Mouse (Mus musculus): ENCODE measurements around the gene Mtch2. TPM values are rescaled to one million over a fixed set of nuclear protein-coding genes. Genes with fewer than 3 reads are reported as not detected.
"Not testable (repeated sequence)": the region's sequence is repeated elsewhere in the genome, so short reads cannot be mapped to it uniquely, and the experiment has no call there.

Gene Mtch2
- polyA plus RNA-seq, 1 experiment from 2014 or later: 260 TPM

GRCm38 (mm10) chr2:90889550-90890548 lies 42.9 kb downstream of the Mtch2 start:
- ATAC-seq (ENCODE audit: low FRiP score) (peak; percentile 57), DNase-seq (ENCODE audit: low spot score, missing footprints) (peak; percentile 94)
- H3K9ac ChIP-seq (ENCODE audit: low read length): peak overlapping the region; percentile 45
- WGBS: 5% methylated on average over 133 of the region's 133 CpGs
- no peaks in the 10 kb centered on the region for H3K36me3 ChIP-seq (ENCODE audit: control insufficient read depth, insufficient read depth, low read length)
- H3K27ac ChIP-seq (ENCODE audit: low read depth, low read length): no peak overlapping the region
- H3K4me1 ChIP-seq (ENCODE audit: control insufficient read depth, insufficient read depth, low read length): peaks cover 14% of the 10 kb centered on the region
- H3K9me3 ChIP-seq (ENCODE audit: control insufficient read depth, low read length): no peaks in the 10 kb centered on the region
- peaks cover 59% of the 10 kb centered on the region for H3K27me3 ChIP-seq (ENCODE audit: control insufficient read depth, insufficient read depth, low read length)
- H3K4me2 ChIP-seq: peak overlapping the region; percentile 64
- H3K4me3 ChIP-seq (ENCODE audit: low read depth, low read length): peak overlapping the region; percentile 42

- ATAC-seq (ENCODE audit: low FRiP score): no peak
- DNase-seq (ENCODE audit: low spot score, missing footprints): no peak
- Histone ChIP-seq H3K9me3 (ENCODE audit: control insufficient read depth, low read length) (no peaks in the 10 kb centered on the region), H3K36me3 (ENCODE audit: control insufficient read depth, insufficient read depth, low read length) (peaks cover 11% of the 10 kb centered on the region; the same call in 1 of the 2 replicates), H3K27ac (ENCODE audit: low read depth, low read length) (no peak overlapping the region), H3K27me3 (ENCODE audit: control insufficient read depth, insufficient read depth, low read length) (peaks cover 23% of the 10 kb centered on the region), H3K9ac (ENCODE audit: low read length) (no peak overlapping the region), H3K4me1 (ENCODE audit: control insufficient read depth, insufficient read depth, low read length) (0 out of 2 replicates have a peak, but pooled peaks cover 7% of the 10 kb centered on the region), H3K4me2 (no peak overlapping the region), H3K4me3 (ENCODE audit: low read depth, low read length) (no peak overlapping the region)
- 93% methylated on average over 6 of the region's 6 CpGs for WGBS
These were observed 46.8 kb downstream of the Mtch2 start for GRCm38 (mm10) chr2:90893673-90894298.

DNA sequence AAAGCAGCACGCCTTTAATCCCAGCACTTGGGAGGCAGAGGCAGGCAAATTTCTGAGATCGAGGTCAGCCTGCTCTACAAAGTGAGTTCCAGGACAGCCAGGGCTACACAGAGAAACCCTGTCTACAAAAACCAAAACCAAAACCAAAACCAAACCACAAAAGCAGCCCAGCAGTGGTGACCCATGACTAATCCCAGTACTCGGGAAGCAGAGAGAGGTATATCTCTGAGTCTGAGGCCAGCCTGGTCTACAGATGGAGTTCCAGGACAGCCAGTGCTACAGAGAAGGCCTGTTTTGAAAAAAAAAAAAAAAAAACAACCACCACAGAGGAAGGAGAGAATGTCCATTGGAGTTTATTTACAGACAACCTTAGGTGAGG lies 47.3 kb downstream of the Mtch2 start:
- H3K27ac ChIP-seq (ENCODE audit: low read depth, low read length); H3K9ac ChIP-seq (ENCODE audit: low read length); H3K4me2 ChIP-seq; ATAC-seq (ENCODE audit: low FRiP score); DNase-seq (ENCODE audit: low spot score, missing footprints); H3K4me3 ChIP-seq (ENCODE audit: low read depth, low read length); H3K4me1 ChIP-seq (ENCODE audit: control insufficient read depth, insufficient read depth, low read length); H3K9me3 ChIP-seq (ENCODE audit: control insufficient read depth, low read length): not testable (repeated sequence)
- Histone ChIP-seq H3K36me3 (ENCODE audit: control insufficient read depth, insufficient read depth, low read length) (peaks cover 14% of the 10 kb centered on the region; the same call in 1 of the 2 replicates), H3K27me3 (ENCODE audit: control insufficient read depth, insufficient read depth, low read length) (peaks cover 18% of the 10 kb centered on the region)
- 96% methylated on average over 3 of the region's 3 CpGs for WGBS

GRCm38 (mm10) chr2:90903398-90903797 lies 56.4 kb downstream of the Mtch2 start:
- H3K4me1 ChIP-seq (ENCODE audit: control insufficient read depth, insufficient read depth, low read length): peaks cover 11% of the 10 kb centered on the region
- H3K4me3 ChIP-seq (ENCODE audit: low read depth, low read length): peak overlapping the region; percentile 91
- no peak for ATAC-seq (ENCODE audit: low FRiP score)
- H3K27me3 ChIP-seq (ENCODE audit: control insufficient read depth, insufficient read depth, low read length): no peaks in the 10 kb centered on the region
- H3K9me3 ChIP-seq (ENCODE audit: control insufficient read depth, low read length): no peaks in the 10 kb centered on the region
- 90% methylated on average over 2 of the region's 2 CpGs for WGBS
- peak overlapping the region; percentile 74 for H3K4me2 ChIP-seq
- H3K9ac ChIP-seq (ENCODE audit: low read length): peak overlapping the region; percentile 91
- peaks cover 17% of the 10 kb centered on the region; the same call in 1 of the 2 replicates for H3K36me3 ChIP-seq (ENCODE audit: control insufficient read depth, insufficient read depth, low read length)
- no peak overlapping the region for H3K27ac ChIP-seq (ENCODE audit: low read depth, low read length)
- DNase-seq (ENCODE audit: low spot score, missing footprints): no peak

DNA sequence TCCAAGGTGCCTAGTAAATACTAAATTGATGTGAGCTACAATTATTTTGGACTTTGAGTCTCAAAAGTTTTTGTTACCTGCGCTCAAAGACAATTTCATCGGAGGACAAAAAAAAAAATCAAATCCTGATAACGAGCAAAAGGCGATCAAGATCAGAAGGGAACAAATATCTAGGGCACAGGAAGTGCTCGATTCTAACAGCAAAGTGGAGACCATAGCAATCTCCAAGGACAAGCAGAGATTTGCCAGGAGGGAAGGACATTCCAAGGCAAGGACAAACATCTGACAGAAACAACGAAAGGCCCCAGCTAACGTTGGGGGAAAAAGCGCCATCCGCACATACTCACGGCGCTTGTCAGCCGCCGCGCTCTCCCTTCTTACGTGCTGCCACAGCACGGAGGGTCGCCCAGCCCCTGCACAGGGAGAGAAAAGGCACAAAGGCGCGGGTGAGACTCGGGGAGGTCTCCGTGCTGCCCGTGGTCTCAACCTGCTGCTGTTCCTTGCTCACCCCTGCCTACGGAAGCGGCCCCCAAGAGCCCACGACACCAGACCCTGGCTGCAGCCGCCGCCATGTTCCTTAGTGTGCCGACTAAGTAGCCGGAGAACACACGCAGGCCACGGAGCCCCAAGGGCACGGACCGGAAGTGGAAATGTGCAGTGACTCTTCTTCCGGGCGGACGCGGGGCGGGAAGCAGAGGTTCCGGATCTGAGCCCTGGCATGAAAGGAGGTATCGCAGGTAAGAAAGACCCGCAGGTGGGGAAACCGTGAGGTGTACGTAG lies 57.3 kb downstream of the Mtch2 start, which contains the start of the genes Kbtbd4 and Ndufs3:
Kbtbd4 (plus strand) TSS at position 665 of the 780 bp plus-strand sequence.
Ndufs3 (minus strand) TSS at position 752 of the 780 bp plus-strand sequence.
- peak; percentile 95 for ATAC-seq (ENCODE audit: low FRiP score)
- Histone ChIP-seq H3K27ac (ENCODE audit: low read depth, low read length) (peak within 1 kb of the TSS; percentile 79), H3K36me3 (ENCODE audit: control insufficient read depth, insufficient read depth, low read length) (peaks cover 17% of the 10 kb centered on the region), H3K4me2 (peak within 1 kb of the TSS; percentile 74), H3K4me3 (ENCODE audit: low read depth, low read length) (peak within 1 kb of the TSS; percentile 91), H3K27me3 (ENCODE audit: control insufficient read depth, insufficient read depth, low read length) (no peaks in the 10 kb centered on the region), H3K9me3 (ENCODE audit: control insufficient read depth, low read length) (no peaks in the 10 kb centered on the region), H3K4me1 (ENCODE audit: control insufficient read depth, insufficient read depth, low read length) (peaks cover 11% of the 10 kb centered on the region), H3K9ac (ENCODE audit: low read length) (peak within 1 kb of the TSS; percentile 91)
- peak; percentile 99 for DNase-seq (ENCODE audit: low spot score, missing footprints)
- WGBS: under 1% methylated on average over 42 of the region's 43 CpGs

- ATAC-seq (ENCODE audit: low FRiP score) (peak; percentile 80), DNase-seq (ENCODE audit: low spot score, missing footprints) (no peak)
- H3K36me3 ChIP-seq (ENCODE audit: control insufficient read depth, insufficient read depth, low read length): peaks cover 23% of the 10 kb centered on the region
These were observed 57.9 kb downstream of the Mtch2 start for GRCm38 (mm10) chr2:90904856-90905224.

DNA sequence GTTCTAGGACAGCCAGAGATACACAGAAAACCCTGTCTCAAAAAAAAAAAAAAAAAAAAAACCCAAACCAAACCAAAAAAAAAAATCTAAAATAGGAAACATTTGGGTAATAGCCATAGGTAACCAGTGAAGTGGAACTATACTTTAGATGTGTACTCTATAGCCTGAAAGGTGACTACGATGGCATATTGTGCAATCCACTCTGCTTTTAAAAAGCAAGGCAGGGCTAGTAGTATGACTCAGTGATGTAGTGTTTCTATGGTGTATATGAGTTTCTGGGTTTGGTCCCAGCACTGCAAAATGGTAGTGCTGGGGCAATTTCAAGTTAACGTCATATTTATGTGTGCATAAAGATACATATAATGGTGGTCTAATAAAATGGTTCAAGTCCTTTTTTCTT lies 59.8 kb downstream of the Mtch2 start:
- Histone ChIP-seq H3K36me3 (ENCODE audit: control insufficient read depth, insufficient read depth, low read length) (peaks cover 27% of the 10 kb centered on the region), H3K4me1 (ENCODE audit: control insufficient read depth, insufficient read depth, low read length) (peaks cover 11% of the 10 kb centered on the region), H3K4me3 (ENCODE audit: low read depth, low read length) (no peak overlapping the region), H3K4me2 (no peak overlapping the region), H3K27me3 (ENCODE audit: control insufficient read depth, insufficient read depth, low read length) (no peaks in the 10 kb centered on the region), H3K9ac (ENCODE audit: low read length) (no peak overlapping the region), H3K27ac (ENCODE audit: low read depth, low read length) (no peak overlapping the region), H3K9me3 (ENCODE audit: control insufficient read depth, low read length) (no peaks in the 10 kb centered on the region)
- 94% methylated on average over 2 of the region's 2 CpGs for WGBS
- no peak for ATAC-seq (ENCODE audit: low FRiP score)
- DNase-seq (ENCODE audit: low spot score, missing footprints): no peak

More at GRCm38 (mm10) chr2:90904856-90905224, 57.9 kb downstream of the Mtch2 start:
- Histone ChIP-seq H3K9me3 (ENCODE audit: control insufficient read depth, low read length) (no peaks in the 10 kb centered on the region), H3K27ac (ENCODE audit: low read depth, low read length) (peak overlapping the region; percentile 79), H3K4me2 (peak overlapping the region; percentile 74), H3K27me3 (ENCODE audit: control insufficient read depth, insufficient read depth, low read length) (no peaks in the 10 kb centered on the region), H3K4me1 (ENCODE audit: control insufficient read depth, insufficient read depth, low read length) (peaks cover 11% of the 10 kb centered on the region), H3K9ac (ENCODE audit: low read length) (peak overlapping the region; percentile 91), H3K4me3 (ENCODE audit: low read depth, low read length) (peak overlapping the region; percentile 91)
- WGBS: under 1% methylated on average over 20 of the region's 21 CpGs

DNA sequence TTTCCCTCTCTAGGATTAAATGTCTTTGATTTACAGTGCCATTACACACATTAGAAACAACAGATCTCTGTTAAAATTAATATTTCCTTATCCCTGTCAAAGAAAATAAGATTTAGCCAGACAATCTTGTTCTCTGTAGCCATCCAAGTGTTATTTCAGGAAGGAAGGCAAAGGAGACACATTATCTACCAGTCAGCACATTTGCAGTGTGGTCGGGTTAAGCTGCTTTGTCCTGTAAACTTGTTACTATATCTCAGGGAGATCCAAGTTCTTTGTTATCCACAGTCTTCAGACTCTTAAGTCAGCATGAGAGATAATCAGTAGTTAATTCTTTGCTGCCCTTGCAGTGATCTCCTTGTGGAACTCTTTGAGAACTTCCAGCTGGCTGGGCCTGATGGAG lies 63.9 kb downstream of the Mtch2 start:
- Histone ChIP-seq H3K4me1 (ENCODE audit: control insufficient read depth, insufficient read depth, low read length) (no peaks in the 10 kb centered on the region), H3K4me2 (no peak overlapping the region), H3K9ac (ENCODE audit: low read length) (no peak overlapping the region), H3K36me3 (ENCODE audit: control insufficient read depth, insufficient read depth, low read length) (peaks cover 25% of the 10 kb centered on the region), H3K4me3 (ENCODE audit: low read depth, low read length) (no peak overlapping the region), H3K27ac (ENCODE audit: low read depth, low read length) (no peak overlapping the region), H3K9me3 (ENCODE audit: control insufficient read depth, low read length) (no peaks in the 10 kb centered on the region), H3K27me3 (ENCODE audit: control insufficient read depth, insufficient read depth, low read length) (no peaks in the 10 kb centered on the region)
- no peak for ATAC-seq (ENCODE audit: low FRiP score)
- 80% methylated on average over 1 of the region's 1 CpGs for WGBS
- peak; percentile 72 for DNase-seq (ENCODE audit: low spot score, missing footprints)

Measured in midbrain, embryonic 11.5 days (tissue).